ENCODE assay signal across 27 mouse cellular contexts in the genomic region with DNA sequence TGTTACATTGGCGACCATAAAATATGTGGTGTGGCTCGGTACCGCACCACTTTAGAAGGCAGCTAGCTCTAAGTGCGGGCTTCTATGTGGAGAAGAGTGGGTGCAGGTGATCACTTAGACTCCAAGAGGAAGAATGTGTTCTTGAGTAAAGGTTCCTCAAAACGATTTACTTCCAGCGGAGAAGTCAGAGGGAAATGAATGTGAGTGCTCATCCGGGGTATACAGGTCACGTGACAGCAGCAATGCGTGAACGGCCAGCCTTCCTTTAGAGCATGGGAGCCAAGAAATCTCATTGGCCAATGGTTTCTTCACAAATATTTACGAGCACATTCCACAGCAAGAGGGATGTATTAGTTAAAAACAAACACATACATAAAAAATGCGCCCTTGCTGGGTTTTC.
DNase-seq lines count a peak whose midpoint lies in the region; ATAC-seq and TF ChIP-seq lines count a peak whose summit lies in the region.
"Had no signal": no experiment of that assay in that cellular context is flagged by ENCODE, and none has a peak within 500 bp of the region (broad histone marks: within the 10 kb centered on the region; RNA-seq: fewer than 3 reads in every experiment).

No protein-coding gene starts in this region.

- H3K4me1 ChIP-seq in intestine, postnatal 0 days (replicated peaks; ENCODE audit: control insufficient read depth, insufficient read depth, low read length), result no peaks in the 10 kb centered on the region
- no peaks in the 10 kb centered on the region for H3K4me1 ChIP-seq in intestine, embryonic 16.5 days (ENCODE audit: control insufficient read depth, insufficient read depth, low read length)
- peaks cover 24% of the 10 kb centered on the region for H3K4me1 ChIP-seq in midbrain, embryonic 11.5 days (ENCODE audit: control insufficient read depth, insufficient read depth, low read length)
- H3K4me1 ChIP-seq in midbrain, embryonic 16.5 days (ENCODE audit: control insufficient read depth, insufficient read depth, low read length), result peaks cover 6% of the 10 kb centered on the region
- H3K4me1 ChIP-seq in forebrain, embryonic 11.5 days (replicated peaks; ENCODE audit: control insufficient read depth, insufficient read depth, low read length), result peaks cover 4% of the 10 kb centered on the region; the same call in 1 of the 2 replicates

- DNase-seq in midbrain, embryonic 11.5 days (ENCODE audit: low spot score, missing footprints), result peak; percentile 82
- peak; percentile 24 for DNase-seq in ES-CJ7 (ENCODE audit: low read depth, low spot score)
- no peak for DNase-seq in forebrain, embryonic 11.5 days (ENCODE audit: low spot score)
- DNase-seq: adrenal gland, adult 8-10 months; adrenal gland, postnatal 25 days; cerebellum, adult 11-12 months; cerebellum, adult 8-10 months; cerebellum, postnatal 25 days; gastrocnemius, postnatal 25 days; heart, adult 18-20 months; heart, postnatal 10 days; heart, postnatal 36 days had no signal

- no peak overlapping the region for H3K9ac ChIP-seq in intestine, postnatal 0 days (ENCODE audit: low read depth, low read length)
- no peak overlapping the region for H3K9ac ChIP-seq in intestine, embryonic 16.5 days (ENCODE audit: low read depth, low read length)
- no peak overlapping the region for H3K9ac ChIP-seq in midbrain, embryonic 11.5 days (ENCODE audit: low read length)
- no peak overlapping the region for H3K9ac ChIP-seq in midbrain, embryonic 16.5 days (ENCODE audit: low read depth, low read length)
- no peak overlapping the region for H3K9ac ChIP-seq in forebrain, embryonic 11.5 days (ENCODE audit: low read length)
- H3K9ac ChIP-seq: embryonic facial prominence, embryonic 12.5 days; embryonic facial prominence, embryonic 15.5 days; forebrain, embryonic 12.5 days; forebrain, embryonic 15.5 days; heart, embryonic 12.5 days; heart, embryonic 15.5 days; hindbrain, embryonic 13.5 days had no signal

- H3K36me3 ChIP-seq in intestine, postnatal 0 days (ENCODE audit: control insufficient read depth, insufficient read depth), result no peaks in the 10 kb centered on the region
- H3K36me3 ChIP-seq in intestine, embryonic 16.5 days (ENCODE audit: control insufficient read depth, insufficient read depth, low read length), result no peaks in the 10 kb centered on the region
- H3K36me3 ChIP-seq in midbrain, embryonic 11.5 days (ENCODE audit: control insufficient read depth, insufficient read depth, low read length), result no peaks in the 10 kb centered on the region
- no peaks in the 10 kb centered on the region for H3K36me3 ChIP-seq in midbrain, embryonic 16.5 days (ENCODE audit: control insufficient read depth, insufficient read depth, low read length)
- H3K36me3 ChIP-seq in forebrain, embryonic 11.5 days (ENCODE audit: control insufficient read depth, insufficient read depth, low read length), result no peaks in the 10 kb centered on the region
- H3K36me3 ChIP-seq: embryonic facial prominence, embryonic 15.5 days; forebrain, embryonic 12.5 days; forebrain, embryonic 15.5 days; G1E; heart, embryonic 12.5 days; heart, embryonic 15.5 days; hindbrain, embryonic 13.5 days had no signal

- no peak for TF ChIP-seq CTCF in intestine, postnatal 0 days (IDR thresholded peaks at IDR 0.05; ENCODE audit: low read depth)

- WGBS in intestine, postnatal 0 days, result 58% methylated on average over 12 of the region's 12 CpGs
- WGBS in intestine, embryonic 16.5 days, result 57% methylated on average over 12 of the region's 12 CpGs
- WGBS in midbrain, embryonic 11.5 days, result 89% methylated on average over 12 of the region's 12 CpGs
- 89% methylated on average over 12 of the region's 12 CpGs for WGBS in midbrain, embryonic 16.5 days
- 93% methylated on average over 12 of the region's 12 CpGs for WGBS in forebrain, embryonic 11.5 days

- no peaks in the 10 kb centered on the region for H3K27me3 ChIP-seq in intestine, postnatal 0 days (replicated peaks; ENCODE audit: control insufficient read depth, insufficient read depth, low read length)
- no peaks in the 10 kb centered on the region for H3K27me3 ChIP-seq in intestine, embryonic 16.5 days (replicated peaks; ENCODE audit: control insufficient read depth, insufficient read depth, low read length)
- H3K27me3 ChIP-seq in midbrain, embryonic 11.5 days (ENCODE audit: control insufficient read depth, insufficient read depth, low read length), result no peaks in the 10 kb centered on the region
- no peaks in the 10 kb centered on the region for H3K27me3 ChIP-seq in midbrain, embryonic 16.5 days (ENCODE audit: control insufficient read depth, insufficient read depth, low read depth, low read length)
- no peaks in the 10 kb centered on the region for H3K27me3 ChIP-seq in forebrain, embryonic 11.5 days (ENCODE audit: control insufficient read depth, insufficient read depth, low read length)
- H3K27me3 ChIP-seq: embryonic facial prominence, embryonic 12.5 days; embryonic facial prominence, embryonic 15.5 days; forebrain, embryonic 12.5 days; forebrain, embryonic 15.5 days; heart, embryonic 12.5 days; heart, embryonic 15.5 days; hindbrain, embryonic 13.5 days had no signal

- peak overlapping the region; percentile 37; the same call in 1 of the 2 replicates for H3K4me2 ChIP-seq in intestine, postnatal 0 days (replicated peaks; ENCODE audit: low read depth)
- H3K4me2 ChIP-seq in intestine, embryonic 16.5 days (ENCODE audit: low read depth, low read length), result no peak overlapping the region
- H3K4me2 ChIP-seq in midbrain, embryonic 11.5 days, result no peak overlapping the region
- H3K4me2 ChIP-seq in midbrain, embryonic 16.5 days (ENCODE audit: low read length), result no peak overlapping the region
- no peak overlapping the region for H3K4me2 ChIP-seq in forebrain, embryonic 11.5 days (ENCODE audit: low read depth, low read length, severe bottlenecking)
- H3K4me2 ChIP-seq: embryonic facial prominence, embryonic 12.5 days; embryonic facial prominence, embryonic 15.5 days; forebrain, embryonic 12.5 days; forebrain, embryonic 15.5 days; heart, embryonic 12.5 days; heart, embryonic 15.5 days; hindbrain, embryonic 13.5 days had no signal

- no peak for ATAC-seq in intestine, postnatal 0 days
- no peak for ATAC-seq in intestine, embryonic 16.5 days
- ATAC-seq in midbrain, embryonic 11.5 days (ENCODE audit: low FRiP score), result no peak
- ATAC-seq in midbrain, embryonic 16.5 days, result no peak
- no peak for ATAC-seq in forebrain, embryonic 11.5 days (replicated peaks; ENCODE audit: low FRiP score)
- ATAC-seq: activated CD4-positive, CD25-positive, alpha-beta regulatory T cell, adult 4 months; forebrain, embryonic 15.5 days; hindbrain, embryonic 16.5 days; Patski had no signal

- no peak overlapping the region for H3K27ac ChIP-seq in intestine, postnatal 0 days (ENCODE audit: low read depth, low read length)
- H3K27ac ChIP-seq in intestine, embryonic 16.5 days (ENCODE audit: low read length), result no peak overlapping the region
- no peak overlapping the region for H3K27ac ChIP-seq in midbrain, embryonic 11.5 days (ENCODE audit: low read depth, low read length)
- no peak overlapping the region for H3K27ac ChIP-seq in midbrain, embryonic 16.5 days (ENCODE audit: low read length)
- H3K27ac ChIP-seq in forebrain, embryonic 11.5 days (ENCODE audit: low read depth, low read length), result no peak overlapping the region
- H3K27ac ChIP-seq: embryonic facial prominence, embryonic 12.5 days; embryonic facial prominence, embryonic 15.5 days; forebrain, embryonic 12.5 days; forebrain, embryonic 15.5 days; heart, embryonic 15.5 days; hindbrain, embryonic 10.5 days; hindbrain, embryonic 13.5 days had no signal

- no peaks in the 10 kb centered on the region for H3K9me3 ChIP-seq in intestine, postnatal 0 days (ENCODE audit: control insufficient read depth)
- no peaks in the 10 kb centered on the region for H3K9me3 ChIP-seq in intestine, embryonic 16.5 days (ENCODE audit: control insufficient read depth, low read length)
- no peaks in the 10 kb centered on the region for H3K9me3 ChIP-seq in midbrain, embryonic 11.5 days (ENCODE audit: control insufficient read depth, low read length)
- no peaks in the 10 kb centered on the region for H3K9me3 ChIP-seq in midbrain, embryonic 16.5 days (replicated peaks; ENCODE audit: control insufficient read depth, low read length, poor library complexity, severe bottlenecking)
- H3K9me3 ChIP-seq in forebrain, embryonic 11.5 days (ENCODE audit: control insufficient read depth, low read length), result no peaks in the 10 kb centered on the region
- H3K9me3 ChIP-seq: embryonic facial prominence, embryonic 12.5 days; embryonic facial prominence, embryonic 15.5 days; forebrain, embryonic 12.5 days; forebrain, embryonic 15.5 days; heart, embryonic 12.5 days; heart, embryonic 15.5 days; hindbrain, embryonic 10.5 days; hindbrain, embryonic 13.5 days had no signal

- H3K4me3 ChIP-seq in intestine, postnatal 0 days (ENCODE audit: low read depth, low read length), result no peak overlapping the region
- H3K4me3 ChIP-seq in intestine, embryonic 16.5 days (ENCODE audit: low read length), result no peak overlapping the region
- no peak overlapping the region for H3K4me3 ChIP-seq in midbrain, embryonic 11.5 days (ENCODE audit: low read depth, low read length)
- H3K4me3 ChIP-seq in midbrain, embryonic 16.5 days (ENCODE audit: low read depth, low read length), result no peak overlapping the region
- no peak overlapping the region for H3K4me3 ChIP-seq in forebrain, embryonic 11.5 days (ENCODE audit: low read depth, low read length)
- H3K4me3 ChIP-seq: embryonic facial prominence, embryonic 12.5 days; embryonic facial prominence, embryonic 15.5 days; forebrain, embryonic 12.5 days; forebrain, embryonic 15.5 days; heart, embryonic 12.5 days; heart, embryonic 15.5 days; hindbrain, embryonic 10.5 days; hindbrain, embryonic 13.5 days had no signal
